Mouse (Mus musculus) gastrocnemius, postnatal 4 days (tissue): Measurements from ENCODE around the gene Metrn. TPM values are rescaled to one million over a fixed set of nuclear protein-coding genes. Genes with fewer than 3 reads are reported as not detected.

Experiments used
- microRNA-seq: library from miRNA; unstranded; fragments of <30 nt; microRNA quantifications from one replicate; pipeline ENCODE4 v1.2.0, GENCODE M21; 2021
- total RNA-seq, 2 experiments: library from RNA; stranded (reverse); gene quantifications; 2 replicates each; pipeline ENCODE4 v1.2.3; 2021

Gene Metrn
- total RNA-seq, 2 experiments from 2014 or later = 46.3 to 51.6 TPM

Small RNA genes lying within 50 kb of the gene (microRNA-seq; reads per million reads assigned to microRNA genes)
- gene Gm25083 (not detected), gene Mir3082 (1.5 reads per million), gene Mir6966 (1.5 reads per million)

Other genes with a start within 250 kb of the Metrn start
- 10 to 100 TPM; 26.9 to 33.7 TPM for gene Sox8, start 226.4 kb downstream of the Metrn start, total RNA-seq
- gene Lmf1, start 218.1 kb downstream of the Metrn start, total RNA-seq = 10 to 100 TPM; 16.1 to 18.8 TPM
- gene Gng13, start 80.0 kb downstream of the Metrn start, total RNA-seq = not detected
- 1 to 10 TPM; 7.7 to 8.6 TPM for gene Chtf18, start 69.7 kb downstream of the Metrn start, total RNA-seq
- gene Rpusd1, start 69.5 kb downstream of the Metrn start, total RNA-seq = 1 to 10 TPM; 7.9 to 8.1 TPM
- not detected for gene Mslnl, start 61.1 kb downstream of the Metrn start, total RNA-seq
- under 1 TPM; 0.44 to 0.49 TPM for gene Msln, start 42.8 kb downstream of the Metrn start, total RNA-seq
- gene Narfl, start 23.4 kb downstream of the Metrn start, total RNA-seq = 10 to 100 TPM; 29.0 to 31.3 TPM
- 10 to 100 TPM; 31.3 to 32.5 TPM for gene Haghl, start 11.5 kb downstream of the Metrn start, total RNA-seq
- gene Ccdc78, start 10.6 kb downstream of the Metrn start, total RNA-seq = not detected
- gene Fam173a, start 4.2 kb downstream of the Metrn start, total RNA-seq = 10 to 100 TPM; 45.6 to 45.8 TPM
- gene AC134908.4, start 1.5 kb downstream of the Metrn start, total RNA-seq = under 1 TPM in 1 of 2 experiments, not detected in 1; 0.75 TPM
- 1 to 10 TPM; 1.4 to 2.0 TPM for gene Fbxl16, start 11.9 kb upstream of the Metrn start, total RNA-seq
- 10 to 100 TPM; 12.2 to 13.7 TPM for gene Wdr24, start 26.5 kb upstream of the Metrn start, total RNA-seq
- 10 to 100 TPM; 31.6 to 32.4 TPM for gene Jmjd8, start 31.7 kb upstream of the Metrn start, total RNA-seq
- 100 to 1,000 TPM; 116 to 134 TPM for gene Stub1, start 36.3 kb upstream of the Metrn start, total RNA-seq
- gene Rhbdl1, start 40.2 kb upstream of the Metrn start, total RNA-seq = 1 to 10 TPM; 7.6 to 10.0 TPM
- 1 to 10 TPM; 5.4 to 7.6 TPM for gene Gm20683, start 44.6 kb upstream of the Metrn start, total RNA-seq
- 10 to 100 TPM; 34.9 to 41.5 TPM for gene Rhot2, start 47.7 kb upstream of the Metrn start, total RNA-seq
- gene Wdr90, start 64.4 kb upstream of the Metrn start, total RNA-seq = 10 to 100 TPM; 11.7 to 12.0 TPM
- gene Mcrip2, start 71.6 kb upstream of the Metrn start, total RNA-seq = 10 to 100 TPM; 46.1 to 48.6 TPM
- gene Mettl26, start 77.9 kb upstream of the Metrn start, total RNA-seq = 10 to 100 TPM; 20.0 to 21.3 TPM
- gene Wfikkn1, start 83.7 kb upstream of the Metrn start, total RNA-seq = 1 to 10 TPM in 1 of 2 experiments, under 1 TPM in 1; 0.88 to 1.4 TPM
- gene Rab40c, start 122.6 kb upstream of the Metrn start, total RNA-seq = 10 to 100 TPM; 15.1 to 17.2 TPM
- 10 to 100 TPM; 46.7 to 50.8 TPM for gene Pigq, start 147.8 kb upstream of the Metrn start, total RNA-seq
- not detected for gene Nhlrc4, start 147.8 kb upstream of the Metrn start, total RNA-seq
- gene A930017K11Rik, start 155.4 kb upstream of the Metrn start, total RNA-seq = not detected
- gene Capn15, start 188.7 kb upstream of the Metrn start, total RNA-seq = 10 to 100 TPM; 14.2 to 14.5 TPM